Mouse (Mus musculus) layer of hippocampus, adult 2 months (tissue): ENCODE data around the gene Ppp1r3f. TPM values are rescaled to one million over a fixed set of nuclear protein-coding genes. Genes with fewer than 3 reads are reported as not detected.

Experiments used
- DNase-seq, 2 experiments: peaks; one replicate each; pipeline ENCODE4 v3.0.0; 2022; ENCODE audit warnings: low spot score in 2 of 2
- H3K27ac ChIP-seq: fragments of 200-600 bp; 2 replicates; pipeline ENCODE4 v1.8.1; 2022
- H3K4me3 ChIP-seq: fragments of 200-600 bp; 2 replicates; pipeline ENCODE4 v1.8.1; 2022; ENCODE audit warnings: mild to moderate bottlenecking
- CTCF ChIP-seq: fragments of 200-600 bp; conservative IDR thresholded peaks from 2 replicates; pipeline ENCODE4 v1.8.1; 2022; ENCODE audit warnings: antibody characterized with exemption, mild to moderate bottlenecking, moderate library complexity
- total RNA-seq, 2 experiments: library from RNA; stranded (reverse); gene quantifications; 2 replicates each; pipeline ENCODE4 v1.2.3; 2021

Ppp1r3f gene
- total RNA-seq, 2 experiments from 2014 or later, result 16.4 to 16.7 TPM

DNA sequence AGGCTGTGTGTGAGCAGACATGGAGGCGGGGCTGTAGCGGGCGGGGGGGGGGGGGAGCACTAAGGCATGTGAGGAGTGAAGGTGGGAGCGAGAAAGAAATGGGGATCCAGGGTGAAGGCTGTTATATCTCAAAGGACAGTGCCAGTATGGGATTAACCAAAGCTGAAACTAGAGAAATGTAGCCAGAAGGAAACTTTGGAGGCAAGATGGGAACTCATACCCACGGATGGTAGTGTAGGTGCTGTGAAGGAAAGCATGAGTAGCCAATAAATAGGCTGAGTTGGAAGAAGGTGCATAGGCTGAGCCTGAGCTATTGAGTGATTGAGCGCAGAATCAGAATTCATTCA is 775 bp upstream of the Ppp1r3f start:
- no peak for DNase-seq
- Histone ChIP-seq H3K4me3 (peak overlapping the region; percentile 56), H3K27ac (peak overlapping the region; percentile 93; the same call in 1 of the 2 replicates)
- TF ChIP-seq CTCF, result no peak

DNA sequence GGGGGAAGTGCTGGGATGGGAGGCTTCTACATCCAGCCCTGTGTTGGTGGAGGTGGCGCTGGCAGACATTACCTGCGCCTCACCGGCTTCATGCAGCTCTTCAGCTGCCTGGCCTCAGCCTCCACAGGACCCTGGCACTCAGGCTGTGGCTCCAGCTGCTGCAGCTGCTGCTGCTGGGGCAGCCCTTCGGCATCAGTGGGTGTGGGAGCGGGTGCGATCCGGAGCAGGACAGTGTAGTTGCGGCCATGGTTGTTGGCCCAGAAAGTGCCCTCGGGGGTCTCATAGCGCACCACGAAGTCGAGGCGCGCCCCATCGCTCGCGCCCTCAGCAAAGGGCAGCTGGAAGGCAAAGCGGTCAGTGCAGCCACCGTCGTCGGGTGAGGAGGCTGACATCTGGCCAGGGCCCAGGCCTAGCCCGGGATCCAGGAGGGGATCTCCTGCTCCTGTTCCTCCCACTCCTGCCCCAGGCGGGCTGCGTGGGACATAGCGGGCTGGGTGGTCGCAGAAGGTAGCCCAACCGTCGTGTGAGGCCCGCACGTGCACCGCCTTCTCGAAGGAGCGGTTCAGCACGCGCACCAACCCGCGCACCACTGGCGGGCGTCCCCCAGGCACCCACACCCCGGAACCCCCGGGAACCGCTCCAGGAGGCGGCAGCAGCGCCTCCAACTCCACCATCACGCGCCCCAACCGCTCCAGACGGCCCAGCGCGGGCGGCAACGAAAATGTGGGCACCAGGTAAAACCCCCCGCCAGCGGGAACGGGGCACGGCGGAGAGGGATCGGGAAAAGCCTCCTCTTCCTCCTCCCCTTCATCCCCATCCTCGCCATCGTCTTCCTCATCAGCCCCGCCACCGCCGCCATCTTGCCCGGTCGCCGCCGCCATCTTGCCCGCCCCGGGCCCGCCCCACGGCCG is 652 bp downstream of the Ppp1r3f start, which contains the start of gene Foxp3:
TSS of gene Foxp3 (plus strand) at position 469 of the 911 bp plus-strand sequence.
- DNase-seq, result peak; percentile 32 to 44
- peak within 1 kb of the TSS; percentile 93 for H3K27ac ChIP-seq
- no peak for TF ChIP-seq CTCF

DNA sequence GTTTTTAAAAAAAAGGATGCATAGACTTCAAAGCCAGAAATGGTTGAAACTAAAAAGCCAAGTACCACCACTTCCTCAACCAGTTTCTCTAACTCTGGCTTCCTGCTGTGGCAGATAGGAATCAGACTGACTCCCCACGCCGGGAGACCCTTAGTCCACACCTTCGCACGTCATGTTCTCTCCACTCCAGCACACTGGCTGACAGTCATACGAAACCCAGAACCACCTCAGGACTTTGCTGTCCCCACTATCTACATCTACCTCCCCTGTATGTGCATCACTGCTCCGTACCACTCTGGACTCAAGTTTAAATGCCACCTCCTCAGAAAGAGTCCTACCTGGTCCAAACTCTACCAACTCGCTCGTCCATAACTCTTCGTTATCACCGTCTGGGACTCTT is 1.6 kb downstream of the Ppp1r3f start:
- Histone ChIP-seq H3K27ac (no peak overlapping the region), H3K4me3 (no peak overlapping the region)
- no peak for TF ChIP-seq CTCF
- no peak for DNase-seq

More for the DNA sequence above, 652 bp downstream of the Ppp1r3f start, which contains the start of gene Foxp3:
- H3K4me3 ChIP-seq, result peak within 1 kb of the TSS; percentile 63

DNA sequence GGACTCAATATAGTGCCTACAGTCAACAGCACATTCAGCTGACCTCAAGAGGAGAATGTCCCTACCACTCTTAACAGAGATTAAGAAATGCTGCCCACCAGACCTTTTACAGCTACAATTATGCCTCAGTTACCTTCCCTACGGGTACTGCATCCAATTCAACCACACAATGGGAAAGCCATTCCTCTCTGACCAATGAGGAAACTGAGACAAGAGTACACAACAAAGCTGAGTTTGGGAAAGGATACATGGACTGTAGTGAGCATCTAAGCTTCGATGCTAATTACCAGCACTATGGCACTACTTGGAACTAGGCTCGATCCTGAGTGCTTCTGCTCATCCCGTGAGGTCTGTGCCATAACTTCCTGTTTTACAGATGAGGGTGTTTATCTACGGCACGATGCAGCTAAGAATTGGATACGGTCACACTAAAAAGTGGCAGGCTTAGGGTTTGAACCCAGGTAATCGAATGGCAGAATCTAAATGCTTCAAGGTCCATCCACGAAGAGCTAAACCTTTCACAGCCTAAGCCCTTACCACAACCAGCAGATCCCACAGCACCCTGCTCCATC is 2.4 kb downstream of the Ppp1r3f start:
- DNase-seq, result no peak
- H3K4me3 ChIP-seq, result no peak overlapping the region
- H3K27ac ChIP-seq, result no peak overlapping the region
- TF ChIP-seq CTCF, result no peak

DNA sequence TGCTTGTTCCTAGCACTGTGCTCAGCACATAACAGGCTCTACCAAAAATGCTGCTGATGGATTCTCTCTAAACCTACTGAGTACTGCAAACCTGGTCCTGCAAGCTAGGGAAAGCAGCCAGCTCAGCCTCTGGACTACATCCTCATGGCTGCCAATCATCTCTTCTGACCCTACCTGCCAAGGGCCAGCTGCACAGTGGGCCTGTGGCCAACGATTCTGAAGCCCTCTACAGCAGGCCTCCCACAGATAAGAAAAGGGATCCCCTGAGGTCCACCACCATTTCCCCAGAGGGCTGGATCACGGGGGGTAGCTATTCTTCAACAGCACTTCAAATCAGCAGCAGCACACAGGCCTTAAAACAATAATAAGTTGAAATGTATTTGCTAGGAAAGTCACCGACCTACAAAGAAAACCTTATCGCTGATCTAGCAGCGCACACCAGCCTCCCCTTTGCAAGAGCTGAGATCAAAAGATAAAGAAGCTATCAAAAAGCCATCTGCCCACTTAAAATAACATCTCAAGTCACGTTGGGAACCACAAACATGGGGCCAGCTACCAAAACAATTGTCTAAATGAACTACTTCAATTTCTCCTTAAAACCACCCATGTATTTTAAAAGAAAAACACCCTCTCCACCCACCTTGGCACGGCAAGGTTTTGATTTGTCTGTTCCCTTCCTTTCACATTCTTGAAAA is 3.5 kb downstream of the Ppp1r3f start:
- DNase-seq, result no peak
- Histone ChIP-seq H3K4me3 (no peak overlapping the region), H3K27ac (no peak overlapping the region)
- TF ChIP-seq CTCF, result no peak

DNA sequence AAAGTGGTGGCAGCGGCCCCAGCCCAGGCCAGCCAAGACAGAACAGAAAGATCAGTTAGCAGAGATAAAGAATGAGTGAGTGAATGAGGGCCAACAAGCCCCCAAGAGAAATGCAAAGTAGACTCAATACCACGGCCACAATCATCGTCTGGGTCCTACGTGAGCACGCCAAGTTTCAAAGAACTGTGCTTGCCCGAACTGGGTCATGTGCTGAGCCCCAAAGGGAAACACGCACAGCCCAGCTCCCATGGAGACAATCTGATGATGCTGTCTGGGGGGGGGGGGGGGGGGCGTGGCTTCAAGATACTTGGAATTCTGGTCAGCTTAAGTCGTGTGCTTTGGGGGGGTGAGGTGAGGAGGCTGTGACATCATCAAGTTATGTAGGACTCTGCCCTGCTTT is 6.6 kb downstream of the Ppp1r3f start:
- no peak for TF ChIP-seq CTCF
- no peak for DNase-seq
- H3K4me3 ChIP-seq, result no peak overlapping the region

DNA sequence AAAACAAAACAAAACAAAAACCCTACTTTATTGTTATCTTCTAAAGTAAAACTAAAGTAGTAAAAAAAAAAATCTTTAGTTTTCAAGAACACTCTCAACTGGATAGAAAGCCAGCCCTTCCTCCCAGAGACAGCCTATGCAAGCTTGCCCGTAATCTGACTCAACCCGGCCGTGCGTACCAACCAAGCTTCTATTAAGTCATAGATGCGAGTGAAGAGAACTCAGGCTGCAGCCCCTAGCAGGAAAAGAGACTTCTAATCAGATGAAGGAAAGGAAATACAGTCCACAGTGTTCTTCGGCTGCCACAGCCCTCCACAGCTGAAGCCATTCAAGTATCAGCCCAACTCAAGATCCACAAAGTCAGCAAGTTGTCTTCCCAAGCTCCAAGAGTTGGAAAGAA is 7.7 kb downstream of the Ppp1r3f start:
- TF ChIP-seq CTCF, result no peak
- no peak overlapping the region for H3K4me3 ChIP-seq
- DNase-seq, result no peak
- no peak overlapping the region for H3K27ac ChIP-seq

More for the DNA sequence above, 6.6 kb downstream of the Ppp1r3f start:
- H3K27ac ChIP-seq, result no peak overlapping the region

DNA sequence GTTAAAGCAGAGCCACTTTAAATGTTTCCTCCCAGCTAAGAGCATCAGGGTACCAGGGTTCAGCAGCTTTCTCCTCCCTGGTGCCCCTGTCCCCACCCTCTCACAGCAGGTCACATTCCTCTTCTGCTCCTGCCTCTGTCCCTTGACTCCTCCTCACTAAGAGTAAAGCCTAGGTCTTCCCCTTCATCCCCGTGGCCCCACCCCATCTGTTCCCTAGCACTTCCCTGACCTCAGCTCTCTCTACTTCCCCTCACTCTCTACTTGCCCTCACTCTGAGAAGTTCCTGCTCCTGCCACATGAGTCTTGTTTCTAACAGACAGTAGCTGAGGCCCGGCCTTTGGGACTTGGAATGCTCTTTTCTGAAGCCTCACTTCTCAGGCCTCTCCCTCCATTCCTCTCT is 11.0 kb downstream of the Ppp1r3f start:
- DNase-seq, result no peak
- no peak for TF ChIP-seq CTCF
- Histone ChIP-seq H3K27ac (no peak overlapping the region), H3K4me3 (no peak overlapping the region)

DNA sequence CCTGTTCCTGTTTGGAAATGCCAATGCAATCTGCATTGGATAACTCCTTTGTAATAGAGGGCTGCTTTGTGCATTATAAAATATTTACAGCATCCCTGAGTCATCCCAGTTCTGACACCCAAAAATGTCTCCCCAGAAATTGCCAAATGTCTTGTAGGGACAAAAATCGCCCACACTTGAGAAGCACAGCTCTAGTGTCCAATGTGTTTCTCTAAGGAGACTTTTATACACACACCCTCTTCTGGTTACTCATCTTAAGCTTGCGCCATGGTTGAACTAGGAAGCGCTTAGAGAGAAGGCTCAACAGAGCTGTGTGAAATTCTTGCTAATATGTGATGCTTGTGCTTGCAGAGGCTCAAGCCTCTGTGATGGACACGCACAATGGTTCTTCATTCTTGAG is 20.6 kb downstream of the Ppp1r3f start:
- TF ChIP-seq CTCF, result no peak
- no peak overlapping the region for H3K4me3 ChIP-seq
- no peak overlapping the region for H3K27ac ChIP-seq
- DNase-seq, result no peak

DNA sequence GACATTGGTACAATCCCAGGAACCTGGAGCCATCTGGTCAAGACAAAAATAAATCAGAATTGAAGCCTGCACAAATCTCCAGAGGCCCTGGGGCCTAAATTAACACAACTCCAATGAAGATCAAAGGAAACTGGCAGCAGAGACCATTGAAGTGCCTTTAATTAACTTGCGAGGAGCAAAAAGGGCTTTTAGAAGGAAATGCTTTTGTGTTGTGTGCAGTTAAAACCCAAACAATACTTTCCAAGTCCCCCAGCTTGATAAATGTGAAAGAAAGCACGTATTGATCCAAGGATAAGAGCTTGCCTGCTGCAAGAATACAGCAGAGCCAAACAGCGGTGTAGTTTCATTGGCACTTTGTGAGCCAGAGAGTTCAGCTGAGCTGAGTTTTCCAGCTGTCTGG is 49.1 kb downstream of the Ppp1r3f start:
- no peak overlapping the region for H3K4me3 ChIP-seq
- H3K27ac ChIP-seq, result no peak overlapping the region
- no peak for DNase-seq
- no peak for TF ChIP-seq CTCF

Other genes with a start within 250 kb of the Ppp1r3f start
- gene Usp27x, start 198.5 kb downstream of the Ppp1r3f start, total RNA-seq, result 10 to 100 TPM; 14.4 to 14.6 TPM
- under 1 TPM in 1 of 2 experiments, not detected in 1; 0.10 TPM for gene Foxp3, start 639 bp downstream of the Ppp1r3f start, total RNA-seq
- gene Ccdc22, start 31.2 kb upstream of the Ppp1r3f start, total RNA-seq, result 10 to 100 TPM; 25.3 to 25.5 TPM
- gene Cacna1f, start 32.8 kb upstream of the Ppp1r3f start, total RNA-seq, result under 1 TPM in 1 of 2 experiments, not detected in 1; 0.08 TPM
- gene Syp, start 64.2 kb upstream of the Ppp1r3f start, total RNA-seq, result 1,000 to 10,000 TPM; 1,738 to 1,877 TPM
- 1 to 10 TPM; 1.0 to 1.1 TPM for gene Prickle3, start 83.0 kb upstream of the Ppp1r3f start, total RNA-seq
- 1 to 10 TPM; 4.9 to 5.4 TPM for gene Plp2, start 97.1 kb upstream of the Ppp1r3f start, total RNA-seq
- under 1 TPM; 0.31 to 0.52 TPM for gene Magix, start 107.0 kb upstream of the Ppp1r3f start, total RNA-seq
- 10 to 100 TPM; 32.6 to 40.6 TPM for gene Gpkow, start 122.8 kb upstream of the Ppp1r3f start, total RNA-seq
- 10 to 100 TPM; 63.9 to 68.2 TPM for gene Wdr45, start 140.1 kb upstream of the Ppp1r3f start, total RNA-seq
- not detected for gene Gm45208, start 148.0 kb upstream of the Ppp1r3f start, total RNA-seq
- gene Praf2, start 154.2 kb upstream of the Ppp1r3f start, total RNA-seq, result 100 to 1,000 TPM in 1 of 2 experiments, 10 to 100 TPM in 1; 91.6 to 102 TPM
- 10 to 100 TPM; 14.7 to 20.6 TPM for gene Ccdc120, start 176.6 kb upstream of the Ppp1r3f start, total RNA-seq
- gene Tfe3, start 188.3 kb upstream of the Ppp1r3f start, total RNA-seq, result 10 to 100 TPM; 29.0 to 35.1 TPM
- 100 to 1,000 TPM; 105 to 108 TPM for gene Gripap1, start 215.5 kb upstream of the Ppp1r3f start, total RNA-seq
- gene Kcnd1, start 248.0 kb upstream of the Ppp1r3f start, total RNA-seq, result 1 to 10 TPM; 9.5 to 9.7 TPM